Mouse (Mus musculus): ENCODE results near the gene Cpxm2.

The Cpxm2 gene

GRCm38 (mm10) chr7:132015933-132016332 is 138.6 kb downstream of the Cpxm2 start:
- no peak for DNase-seq (ENCODE audit: low spot score)

- DNase-seq (ENCODE audit: low spot score), result no peak
Measured at GRCm38 (mm10) chr7:132015193-132015592, 139.3 kb downstream of the Cpxm2 start.

DNA sequence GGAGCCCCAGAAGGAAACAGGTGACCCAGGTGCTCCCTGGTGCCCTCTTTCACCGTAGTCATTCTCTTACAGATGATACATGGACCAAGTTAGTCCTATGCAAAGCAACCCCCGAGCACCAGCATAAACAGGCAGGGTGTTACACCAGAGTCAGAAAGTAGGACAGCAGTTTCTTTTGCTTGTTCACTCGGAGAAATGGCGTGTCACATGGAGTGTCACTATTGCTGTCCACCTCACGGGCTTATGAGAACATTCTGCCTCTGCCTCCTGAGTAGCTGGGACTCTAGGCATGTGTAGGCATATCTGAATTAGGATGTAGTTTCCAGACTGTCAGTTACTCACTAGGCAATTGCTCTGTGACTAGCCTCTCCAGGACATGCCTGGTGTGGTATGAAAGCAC is 140.6 kb downstream of the Cpxm2 start:
- DNase-seq (ENCODE audit: low spot score), result no peak

- no peak for DNase-seq (ENCODE audit: low spot score)
Measured at GRCm38 (mm10) chr7:132012969-132013679, 141.4 kb downstream of the Cpxm2 start.

DNA sequence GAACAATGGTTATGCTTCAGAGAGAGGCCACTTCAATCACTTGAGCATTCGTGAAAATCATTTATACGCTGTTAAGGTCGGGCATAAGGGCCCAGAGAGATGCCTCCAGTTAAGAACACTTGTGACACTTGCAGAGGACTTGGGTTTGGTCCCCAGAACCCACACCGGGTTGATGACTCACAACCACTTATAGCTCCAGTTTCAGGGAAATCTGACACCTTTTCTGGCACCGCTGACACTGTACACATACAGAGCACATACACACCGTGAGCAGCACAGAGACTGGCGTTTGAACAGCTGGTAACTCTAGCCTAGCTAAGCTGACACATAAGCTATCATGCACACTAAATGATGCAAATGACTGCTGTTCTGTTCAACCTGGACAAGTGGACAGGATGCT is 145.5 kb downstream of the Cpxm2 start:
- DNase-seq (ENCODE audit: low spot score), result no peak

DNA sequence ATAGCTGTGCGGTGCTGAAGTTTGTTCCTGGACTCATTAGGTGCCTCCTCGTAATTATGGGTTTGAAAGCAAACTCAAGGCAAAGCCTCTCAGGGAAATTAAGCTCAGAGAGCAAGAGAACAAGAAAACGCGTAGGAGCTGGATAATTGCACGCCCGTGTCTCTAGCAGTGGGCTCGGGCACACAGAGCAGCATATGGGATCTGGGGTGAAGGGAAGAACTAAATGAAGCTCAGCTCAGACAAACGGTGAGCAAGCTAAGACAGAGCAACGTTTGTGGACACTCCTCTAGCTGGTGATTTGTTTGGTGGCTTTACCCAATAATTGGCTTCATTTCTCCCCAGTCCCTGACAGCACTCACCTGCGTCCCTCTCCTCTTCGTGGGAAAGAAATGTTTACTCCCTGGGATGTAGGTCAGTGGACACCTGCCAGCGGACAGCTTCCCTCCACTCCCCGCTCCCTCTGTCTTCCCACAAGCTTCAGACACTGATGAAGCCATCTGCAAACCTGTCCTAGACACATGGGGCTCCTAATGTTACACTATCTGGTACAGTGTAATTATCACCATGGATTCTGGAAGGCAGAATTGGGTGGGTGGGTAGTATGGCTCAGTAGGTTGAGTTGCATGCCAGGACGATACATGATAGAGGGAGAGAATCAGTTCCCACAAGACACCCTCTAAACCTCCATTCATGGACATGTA is 148.4 kb downstream of the Cpxm2 start:
- no peak for DNase-seq (ENCODE audit: low spot score)

DNA sequence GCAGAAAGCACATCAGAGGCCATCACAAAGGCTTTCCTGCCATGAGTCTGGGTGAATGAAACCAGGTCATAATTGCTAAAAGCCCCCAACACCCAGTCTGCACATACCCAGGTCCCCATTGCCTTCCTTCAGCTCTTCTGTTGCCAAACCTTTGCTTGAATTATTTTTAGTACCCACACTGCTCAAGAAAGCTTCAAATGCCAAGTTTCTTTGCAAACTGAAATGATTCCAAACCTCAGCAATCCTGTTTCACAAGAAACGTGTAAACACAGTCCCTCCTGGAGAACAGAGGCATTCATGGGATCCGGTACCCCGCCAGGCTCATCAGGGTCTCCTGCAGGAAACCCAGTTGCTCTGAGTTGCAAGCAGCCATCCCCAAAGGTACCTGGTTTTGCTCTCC is 161.7 kb downstream of the Cpxm2 start:
- DNase-seq (ENCODE audit: low spot score), result no peak

DNA sequence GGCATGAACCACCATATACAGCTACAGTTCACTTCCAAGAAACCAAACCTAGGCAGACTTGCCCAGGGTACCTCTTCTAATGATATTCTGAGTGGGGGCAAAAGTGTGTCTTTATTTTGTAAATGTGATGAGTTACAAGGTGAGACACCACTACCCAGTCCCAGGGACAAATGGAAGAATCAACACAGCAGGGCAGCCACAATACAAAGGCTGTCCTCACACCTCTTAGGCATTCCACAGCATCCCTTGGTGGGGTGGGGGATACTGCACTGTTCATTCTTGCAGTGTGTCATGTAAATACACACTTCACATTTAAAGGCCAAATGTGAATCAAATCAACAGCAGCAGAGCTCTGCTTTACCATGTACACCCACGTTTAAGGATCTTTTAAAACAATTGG is 162.3 kb downstream of the Cpxm2 start:
- DNase-seq (ENCODE audit: low spot score), result no peak

- no peak for DNase-seq (ENCODE audit: low spot score)
Measured at GRCm38 (mm10) chr7:131989056-131989455, 165.5 kb downstream of the Cpxm2 start.

All from urinary bladder, postnatal 10 days (tissue).